ENCODE assay signal across 15 mouse cellular contexts in genomic region chr2:10108535-10109189, GRCm38 (mm10). TPM values are rescaled to one million over a fixed set of nuclear protein-coding genes. Genes with fewer than 3 reads are reported as not detected.
"Had no signal": no experiment of that assay in that cellular context is flagged by ENCODE, and none has a peak within 500 bp of the region (broad histone marks: within the 10 kb centered on the region; RNA-seq: fewer than 3 reads in every experiment).

No protein-coding gene starts in this region.

- H3K9me3 ChIP-seq: limb, embryonic 10.5 days; liver, embryonic 15.5 days; midbrain, embryonic 15.5 days had no signal

- H3K27me3 ChIP-seq: liver, embryonic 15.5 days; midbrain, embryonic 15.5 days had no signal

- DNase-seq: kidney, adult 18-20 months; kidney, postnatal 25 days; lung, adult 2 months; retina, postnatal 1 day; right cerebral cortex, postnatal 4 days; spleen, adult 18-20 months; thymus, adult 2 months; thymus, postnatal 25 days had no signal

- H3K9ac ChIP-seq: liver, embryonic 15.5 days; midbrain, embryonic 15.5 days had no signal

- H3K27ac ChIP-seq: left cerebral cortex, adult 2 months; limb, embryonic 10.5 days; liver, embryonic 15.5 days; midbrain, embryonic 15.5 days had no signal

- H3K4me3 ChIP-seq: left cerebral cortex, adult 2 months; limb, embryonic 10.5 days; liver, embryonic 15.5 days; midbrain, embryonic 15.5 days had no signal

- H3K4me2 ChIP-seq: liver, embryonic 11.5 days; liver, embryonic 15.5 days; midbrain, embryonic 15.5 days had no signal

- ATAC-seq: midbrain, embryonic 15.5 days had no signal

- H3K36me3 ChIP-seq: limb, embryonic 10.5 days; liver, embryonic 15.5 days; midbrain, embryonic 15.5 days had no signal

- H3K4me1 ChIP-seq: liver, embryonic 15.5 days; midbrain, embryonic 15.5 days had no signal

RNA-seq across cellular contexts. Expression of gene Itih2, which starts 22.5 kb away (rescaled TPM):
- total RNA-seq: megakaryocyte progenitor cell, adult 5-6 weeks; monocyte, adult 5-6 weeks had no signal
- polyA plus RNA-seq: limb, embryonic 10.5 days had no signal
